Mouse (Mus musculus) liver, adult 2 months (tissue): Measurements from ENCODE around the gene Mobp.

Experiments used
- CTCF ChIP-seq: fragments of 200-500 bp; IDR thresholded peaks from 2 replicates; pipeline ENCODE4 v1.5.1; 2011; ENCODE audit warnings: low read depth, low read length, control low read depth
- POLR2A ChIP-seq: fragments of 200-500 bp; IDR thresholded peaks from 2 replicates; pipeline ENCODE4 v1.6.1; 2011; ENCODE audit warnings: low read length, control low read depth; ENCODE audit not compliant: insufficient read depth; ENCODE audit errors: extremely low read depth

DNA sequence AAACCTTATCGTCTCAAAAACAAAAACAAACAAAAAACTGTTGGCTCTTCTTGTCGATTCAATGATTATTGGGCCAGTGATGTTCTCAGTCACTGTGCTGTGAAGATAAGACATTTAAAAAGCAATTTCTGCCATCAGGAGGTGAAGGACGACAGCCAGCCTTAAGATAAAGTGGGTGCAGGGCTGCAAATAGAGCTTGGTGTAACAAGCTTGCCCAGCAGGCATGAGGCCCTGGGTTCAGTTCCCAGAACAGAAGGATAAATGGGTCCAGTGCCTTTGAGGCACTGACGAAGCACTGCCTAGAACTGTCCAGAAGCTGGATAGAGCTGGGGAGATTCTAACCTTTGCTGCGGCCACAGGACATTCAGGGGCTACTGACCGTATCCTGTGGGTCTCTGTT lies 37.0 kb upstream of the Mobp start:
- no peak for TF ChIP-seq POLR2A
- no peak for TF ChIP-seq CTCF
